Mouse (Mus musculus) embryonic stem cell, embryonic (primary cell): Measurements from ENCODE around the gene Rnf208.

Source experiments
- CTCF ChIA-PET, 4 experiments: fragments of 300-600 bp in 2 of 4; fragments of 350-600 bp in 2 of 4; sonication (Branson Sonifier 250); formaldehyde crosslinking; loops; one replicate each; lab custom pipeline; 2022; ENCODE audit warnings: inconsistent platforms in 2 of 4; lab: Charles Lee
- POLR2A ChIA-PET, 4 experiments: fragments of 300-600 bp in 2 of 4; fragments of 350-600 bp in 2 of 4; sonication (Branson Sonifier 250); formaldehyde crosslinking; loops; one replicate each; lab custom pipeline; 2022; ENCODE audit warnings: antibody characterized with exemption in 4 of 4, inconsistent platforms in 1 of 4; lab: Charles Lee

Rnf208 gene

DNA sequence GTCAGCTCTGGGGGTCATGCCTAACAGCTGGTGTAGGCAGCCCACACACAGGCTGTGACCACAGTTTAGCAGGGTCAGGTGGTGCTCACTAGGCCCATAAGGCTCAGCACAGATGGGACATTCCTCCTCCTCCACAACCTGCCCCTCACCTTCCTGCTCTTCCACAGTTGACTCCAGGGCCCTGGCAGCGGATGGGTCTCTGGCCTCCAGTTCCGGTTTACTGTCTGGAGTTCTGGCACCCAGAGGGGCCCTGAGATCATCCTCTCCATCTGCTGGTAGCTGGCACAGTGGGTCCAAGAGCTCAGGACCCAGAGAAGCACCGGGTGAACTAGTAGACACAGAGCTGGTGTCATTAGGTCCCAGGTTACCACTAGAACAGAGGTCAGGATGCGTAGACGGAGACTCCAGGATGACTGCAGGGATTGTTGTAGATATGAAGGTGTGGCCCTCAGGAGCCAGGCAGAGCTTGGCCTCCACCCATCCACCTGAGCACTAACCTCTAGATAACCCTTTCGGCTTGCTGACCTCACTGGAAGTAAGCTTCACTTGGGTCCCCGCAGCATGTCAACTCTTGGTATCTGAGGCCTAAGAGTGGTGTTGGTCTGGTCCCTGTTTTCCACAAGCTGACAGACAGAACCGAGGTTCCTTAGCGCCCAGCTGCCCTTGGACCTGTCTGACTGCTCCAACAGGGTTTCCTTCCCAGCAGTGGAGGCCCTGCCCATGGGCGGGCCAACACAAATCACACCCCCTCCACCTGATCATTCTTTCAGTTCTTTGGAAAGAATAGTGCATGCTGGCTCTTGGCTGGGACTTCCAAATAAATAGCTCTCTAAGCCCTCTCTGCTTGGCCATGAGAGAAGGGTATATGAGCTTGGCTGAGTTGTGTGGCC lies 4.4 kb downstream of the Rnf208 start, which contains the start of gene AL732309.1:
AL732309.1 (minus strand) TSS at position 681 of the 890 bp plus-strand sequence.
- POLR2A ChIA-PET: interaction anchor here (0.5 to 75.9 kb wide), 22 partner anchors 3 to 311 kb away, joined by 3 to 2347 read pairs (median 5); partner anchors contain the start of genes Tmem203 (in 3 of the 4), Tubb4b (in 3 of the 4), Fam166a (in 2 of the 4) and Nelfb (in 2 of the 4)

DNA sequence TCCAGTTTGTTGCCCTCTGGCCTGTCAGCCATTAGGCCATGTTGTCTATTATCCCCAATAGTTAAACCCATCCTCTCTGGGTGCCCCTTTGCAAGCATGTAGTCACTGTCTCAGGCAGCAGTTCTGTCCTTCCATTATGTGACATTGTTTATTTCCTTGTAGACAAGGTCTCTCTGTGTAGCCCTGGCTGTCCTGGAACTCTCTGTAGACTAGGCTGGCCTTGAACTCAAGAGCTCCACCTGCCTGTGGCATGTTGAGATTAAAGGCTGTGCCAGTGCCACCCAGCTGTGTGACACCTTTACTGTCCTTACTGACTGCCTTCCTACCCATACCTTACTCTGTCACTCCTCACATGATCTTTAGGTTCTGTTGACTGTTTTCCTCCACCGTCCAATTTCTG lies 10.3 kb downstream of the Rnf208 start:
- POLR2A ChIA-PET: interaction anchor here (0.7 to 75.9 kb wide), 8 partner anchors 3 to 76 kb away, joined by 3 to 2347 read pairs (median 48); partner anchors contain the start of genes Cysrt1 (in 3 of the 4), Rnf208 (in 3 of the 4), Fam166a (in 2 of the 4) and Nelfb (in 2 of the 4)
- CTCF ChIA-PET: interaction anchor here (0.5 to 7.5 kb wide), 14 partner anchors 12 to 87 kb away, joined by 3 to 46 read pairs (median 3); no protein-coding TSS in a partner anchor

More for the DNA sequence above, 4.4 kb downstream of the Rnf208 start, which contains the start of gene AL732309.1:
- CTCF ChIA-PET: interaction anchor here (0.6 to 8.8 kb wide), 12 partner anchors 9 to 180 kb away, joined by 3 to 51 read pairs (median 4); partner anchors contain the start of genes Tmem203 (in 1 of the 4) and Tor4a (in 1 of the 4)

DNA sequence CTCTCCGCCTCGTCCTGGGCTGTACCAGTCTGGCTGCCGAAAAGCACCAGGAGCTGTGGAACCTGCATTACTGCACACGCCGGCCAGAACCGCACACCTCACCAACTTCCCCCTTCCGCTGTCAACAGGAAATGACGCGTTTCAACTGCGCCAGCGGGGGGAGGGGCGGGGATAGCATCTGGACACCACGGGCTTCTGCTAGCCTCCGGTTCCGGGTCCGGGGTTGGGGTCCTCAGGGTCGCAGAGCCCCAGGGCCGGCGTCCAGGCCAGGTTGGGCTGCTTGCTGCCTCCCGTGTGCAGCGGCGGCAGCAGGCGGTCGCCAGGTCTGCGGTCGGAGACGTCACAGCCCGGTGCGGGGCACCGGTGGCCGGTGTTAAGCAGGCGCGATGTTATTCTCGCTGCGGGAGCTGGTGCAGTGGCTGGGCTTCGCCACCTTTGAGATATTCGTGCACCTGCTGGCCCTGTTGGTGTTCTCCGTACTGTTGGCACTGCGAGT lies 13.3 kb downstream of the Rnf208 start, which contains the start of gene Tmem203:
Tmem203 (plus strand) TSS at position 156 of the 496 bp plus-strand sequence.
- ChIA-PET POLR2A (interaction anchor here (0.6 to 75.9 kb wide), 40 partner anchors 10 to 205 kb away, joined by 3 to 2347 read pairs (median 5); partner anchors contain the start of genes Anapc2 (in 3 of the 4), Cysrt1 (in 3 of the 4), Rnf208 (in 3 of the 4) and Ssna1 (in 3 of the 4)), CTCF (interaction anchor here (0.5 to 3.5 kb wide), 19 partner anchors 10 to 320 kb away, joined by 3 to 23 read pairs (median 3); partner anchors contain the start of genes AL732309.1 (in 1 of the 4), Arrdc1 (in 1 of the 4), Cysrt1 (in 1 of the 4) and Rnf208 (in 1 of the 4))

DNA sequence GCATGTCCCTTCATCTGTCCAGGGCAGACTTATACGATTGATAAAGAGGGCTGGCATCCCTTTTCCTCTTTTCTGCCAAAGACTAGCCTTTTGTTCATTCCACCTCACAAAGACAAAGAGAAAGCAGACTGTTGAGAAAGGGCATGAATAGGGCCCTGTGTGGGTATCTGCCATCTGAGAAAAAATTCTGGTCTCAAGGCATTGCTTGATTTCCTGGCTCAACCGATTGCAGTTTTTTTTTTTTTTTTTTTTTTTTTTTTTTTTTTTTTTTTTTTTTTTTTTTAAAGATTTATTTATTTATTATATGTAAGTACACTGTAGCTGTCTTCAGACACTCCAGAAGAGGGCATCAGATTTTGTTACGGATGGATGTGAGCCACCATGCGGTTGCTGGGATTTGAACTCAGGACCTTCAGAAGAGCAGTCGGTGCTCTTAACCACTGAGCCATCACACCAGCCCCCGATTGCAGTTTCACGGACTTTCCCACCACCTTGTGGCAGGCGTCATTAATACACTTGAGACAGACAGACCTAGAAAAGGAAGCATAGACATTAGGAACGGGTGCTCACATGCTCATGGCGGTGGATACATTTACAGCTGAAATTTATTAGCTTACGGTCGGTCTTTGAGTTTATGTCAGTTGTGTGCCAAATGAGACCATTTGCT lies 14.5 kb downstream of the Rnf208 start:
- ChIA-PET POLR2A (interaction anchor here in 3 of 4 experiments (1.0 to 75.9 kb wide), 22 partner anchors 8 to 140 kb away, joined by 3 to 2347 read pairs (median 6); partner anchors contain the start of genes Tubb4b (in 3 of the 3), AL732309.1 (in 2 of the 3), Anapc2 (in 2 of the 3) and Cysrt1 (in 2 of the 3)), CTCF (interaction anchor here in 3 of 4 experiments (0.6 to 3.5 kb wide), 13 partner anchors 11 to 104 kb away, joined by 3 to 23 read pairs (median 4); partner anchors contain the start of genes AL732309.1 (in 1 of the 3) and Tor4a (in 1 of the 3))

DNA sequence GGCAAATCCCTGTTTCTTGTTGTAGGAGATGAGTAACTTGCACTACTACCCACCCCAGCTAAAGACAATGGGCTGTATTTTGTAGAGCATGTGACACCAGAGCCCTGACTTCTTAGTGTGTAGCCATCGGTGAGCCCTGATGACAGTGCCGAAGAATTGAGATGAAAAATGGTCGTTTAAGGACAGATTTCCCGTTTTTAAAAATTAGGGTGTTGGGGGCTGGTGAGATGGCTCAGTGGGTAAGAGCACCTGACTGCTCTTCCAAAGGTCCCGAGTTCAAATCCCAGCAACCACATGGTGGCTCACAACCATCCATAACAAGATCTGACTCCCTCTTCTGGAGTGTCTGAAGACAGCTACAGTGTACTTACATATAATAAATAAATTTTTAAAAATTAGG lies 15.2 kb downstream of the Rnf208 start:
- CTCF ChIA-PET: interaction anchor here in 2 of 4 experiments (1.0 to 3.5 kb wide), 5 partner anchors 14 to 65 kb away, joined by 3 to 23 read pairs (median 5); no protein-coding TSS in a partner anchor
- POLR2A ChIA-PET: interaction anchor here in 2 of 4 experiments (1.1 to 75.9 kb wide), 5 partner anchors 13 to 63 kb away, joined by 3 to 2347 read pairs (median 25); partner anchors contain the start of genes Fam166a (in 2 of the 2), Nelfb (in 2 of the 2), Rnf224 (in 2 of the 2) and Slc34a3 (in 2 of the 2)

DNA sequence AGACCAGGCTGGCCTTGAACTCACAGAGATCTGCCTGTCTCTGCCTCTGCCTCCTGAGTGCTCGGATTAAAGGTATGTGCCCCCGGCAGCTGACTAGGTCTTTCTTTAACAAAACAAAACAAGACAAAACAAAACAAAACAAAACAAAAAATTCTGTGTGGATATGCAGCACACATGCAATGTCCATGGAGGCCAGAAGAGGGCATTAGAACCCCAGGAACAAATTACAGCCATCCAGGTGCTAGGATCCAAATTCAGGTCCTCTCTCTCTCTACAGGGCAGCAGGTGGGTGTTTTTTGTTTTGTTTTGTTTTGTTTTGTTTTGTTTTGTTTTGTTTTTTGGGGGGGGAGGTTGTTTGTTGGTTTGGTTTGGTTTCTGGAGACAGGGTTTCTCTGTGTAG lies 16.8 kb downstream of the Rnf208 start:
- POLR2A ChIA-PET: interaction anchor here in 3 of 4 experiments (0.7 to 75.9 kb wide), 5 partner anchors 13 to 197 kb away, joined by 3 to 2347 read pairs (median 4); partner anchors contain the start of genes Fam166a (in 2 of the 3), Nelfb (in 2 of the 3), Rnf224 (in 2 of the 3) and Slc34a3 (in 2 of the 3)
- CTCF ChIA-PET: interaction anchor here in 1 of 4 experiments (1.0 kb wide), 1 partner anchor 60 kb away, joined by 3 read pairs; the partner anchor contains the start of gene Grin1

DNA sequence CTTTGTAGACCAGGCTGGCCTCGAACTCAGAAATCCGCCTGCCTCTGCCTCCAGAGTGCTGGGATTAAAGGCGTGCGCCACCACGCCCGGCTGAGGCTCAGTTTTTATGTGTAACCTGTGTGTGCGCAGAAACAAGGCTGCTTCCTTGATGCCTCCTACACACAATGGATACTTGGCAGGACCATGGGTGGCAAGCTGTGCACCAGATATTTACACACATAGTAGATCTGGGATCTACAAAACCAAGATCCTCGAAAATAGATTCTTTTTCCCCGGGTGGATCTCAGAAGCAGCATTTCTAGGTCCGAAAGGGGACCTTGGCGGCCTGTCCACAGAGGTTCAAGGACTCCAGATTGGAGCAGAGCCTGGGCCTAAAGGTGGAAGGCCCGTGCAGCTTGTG lies 19.8 kb downstream of the Rnf208 start:
- CTCF ChIA-PET: interaction anchor here in 3 of 4 experiments (0.6 to 1.9 kb wide), 21 partner anchors 10 to 812 kb away, joined by 3 to 10 read pairs (median 4); partner anchors contain the start of genes Abca2 (in 1 of the 3), Anapc2 (in 1 of the 3), Arrdc1 (in 1 of the 3) and Lrrc26 (in 1 of the 3)
- POLR2A ChIA-PET: interaction anchor here (0.6 to 75.9 kb wide), 47 partner anchors 8 to 884 kb away, joined by 3 to 2347 read pairs (median 4); partner anchors contain the start of genes Anapc2 (in 4 of the 4), Ssna1 (in 4 of the 4), Nrarp (in 3 of the 4) and Fam166a (in 2 of the 4)

DNA sequence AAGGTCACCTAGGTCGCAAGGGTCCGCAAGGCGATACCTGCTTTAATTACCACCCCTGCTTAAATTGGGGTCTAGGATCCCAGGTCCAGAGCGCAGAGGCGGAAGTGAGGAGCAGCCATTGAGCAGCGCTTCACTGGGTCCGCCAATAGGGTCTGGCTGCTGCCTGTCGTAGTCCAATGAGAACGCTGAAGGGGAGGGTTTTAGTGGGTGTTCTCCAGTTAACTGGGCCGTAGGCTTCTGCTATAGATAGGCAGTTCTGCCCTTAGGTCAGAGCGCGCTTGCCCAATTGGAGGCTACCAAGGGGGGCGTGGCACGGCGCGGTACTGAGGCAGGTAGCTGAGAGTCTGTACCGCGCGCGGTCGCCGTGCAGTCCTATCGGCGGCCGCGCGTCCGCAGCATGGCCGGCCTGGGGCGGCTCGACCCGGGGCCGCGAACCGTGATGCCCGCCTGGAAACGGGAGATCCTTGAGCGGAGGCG lies 20.3 kb downstream of the Rnf208 start, which contains the start of gene Tprn:
Tprn (plus strand) TSS at position 328 of the 477 bp plus-strand sequence.
- CTCF ChIA-PET: interaction anchor here in 3 of 4 experiments (0.6 to 1.9 kb wide), 24 partner anchors 9 to 812 kb away, joined by 3 to 10 read pairs (median 4); partner anchors contain the start of genes Abca2 (in 1 of the 3), Anapc2 (in 1 of the 3), Arrdc1 (in 1 of the 3) and Lrrc26 (in 1 of the 3)
- POLR2A ChIA-PET: interaction anchor here (0.6 to 75.9 kb wide), 57 partner anchors 8 to 884 kb away, joined by 3 to 2347 read pairs (median 4); partner anchors contain the start of genes Anapc2 (in 4 of the 4), Ssna1 (in 4 of the 4), Nrarp (in 3 of the 4) and Cysrt1 (in 2 of the 4)

DNA sequence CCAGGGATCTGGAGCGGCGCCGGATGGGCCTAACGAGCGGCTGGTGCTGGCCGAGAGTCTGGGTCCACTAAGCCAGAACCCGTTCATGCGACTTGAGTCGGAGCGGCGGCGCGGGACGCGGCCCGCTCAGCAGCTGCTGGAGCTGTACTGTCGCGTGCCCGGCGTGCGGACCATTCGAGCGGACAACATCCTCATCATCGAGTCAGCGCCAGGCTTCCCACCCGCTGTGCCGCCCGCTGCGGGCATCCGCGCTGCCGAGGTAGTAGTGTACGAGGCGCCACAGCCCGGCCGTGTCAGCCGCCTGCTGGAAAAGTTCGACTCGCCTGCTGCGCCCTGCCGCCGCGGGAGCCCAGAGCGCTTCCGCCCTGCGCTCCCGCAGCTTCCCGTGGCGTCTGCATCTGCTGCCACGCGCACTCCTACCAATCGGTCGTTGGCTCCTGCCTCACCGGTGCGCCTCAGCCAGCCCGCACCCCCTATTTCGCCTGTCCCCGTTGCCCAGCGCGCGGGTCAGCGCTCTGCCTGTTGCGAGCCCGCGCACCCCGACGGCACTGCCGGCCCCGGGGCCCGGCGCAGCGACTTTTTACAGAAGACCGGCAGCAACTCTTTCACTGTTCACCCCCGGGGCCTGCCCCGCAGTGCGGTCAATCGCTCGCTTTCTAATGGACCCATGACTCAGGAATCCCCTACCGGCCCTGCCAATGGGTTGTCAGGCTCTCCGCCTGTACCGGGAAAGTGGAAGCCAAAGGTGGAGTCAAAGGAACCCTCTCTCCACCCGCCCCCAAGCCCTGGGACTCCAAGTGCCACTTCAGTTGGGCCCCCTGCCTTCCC lies 21.0 kb downstream of the Rnf208 start:
- ChIA-PET POLR2A (interaction anchor here (0.7 to 75.9 kb wide), 52 partner anchors 9 to 885 kb away, joined by 3 to 2347 read pairs (median 4); partner anchors contain the start of genes Anapc2 (in 4 of the 4), Ssna1 (in 4 of the 4), Nrarp (in 3 of the 4) and Cysrt1 (in 2 of the 4)), CTCF (interaction anchor here in 3 of 4 experiments (0.7 to 1.9 kb wide), 18 partner anchors 9 to 328 kb away, joined by 3 to 10 read pairs (median 4); partner anchors contain the start of genes Abca2 (in 1 of the 3), Anapc2 (in 1 of the 3), Arrdc1 (in 1 of the 3) and Lrrc26 (in 1 of the 3))

DNA sequence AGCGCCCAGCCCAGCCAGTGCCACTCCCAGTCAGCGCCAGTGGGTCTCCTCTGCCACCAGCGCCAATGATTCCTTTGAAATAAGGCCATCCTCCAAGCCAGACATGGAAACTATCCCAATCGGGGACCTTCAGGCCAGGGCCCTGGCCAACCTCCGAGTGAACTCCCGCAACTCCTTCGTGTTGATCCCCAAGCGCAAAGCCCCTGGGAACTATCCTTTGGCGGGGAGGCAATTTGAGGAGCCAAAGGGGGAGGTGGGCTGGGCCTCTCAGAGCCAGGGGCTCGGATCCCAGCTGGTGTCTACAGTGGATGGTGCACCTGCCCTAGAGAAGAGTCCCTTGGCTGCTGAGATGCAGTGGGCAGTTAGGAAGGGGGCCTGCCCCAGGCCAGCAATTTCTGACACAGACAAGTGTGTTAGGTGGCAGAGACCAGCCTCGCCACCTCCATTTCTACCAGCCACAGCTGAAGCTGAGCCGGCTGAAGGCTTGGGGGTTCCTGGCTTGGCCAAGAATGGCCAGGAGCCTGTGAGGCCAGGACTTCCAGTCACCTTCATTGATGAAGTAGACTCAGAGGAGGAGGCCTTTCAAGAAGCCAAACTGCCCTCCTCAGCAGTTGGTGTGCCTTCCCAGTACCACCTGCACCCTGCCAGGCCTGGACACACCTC lies 21.7 kb downstream of the Rnf208 start:
- POLR2A ChIA-PET: interaction anchor here in 3 of 4 experiments (1.2 to 75.9 kb wide), 13 partner anchors 8 to 294 kb away, joined by 3 to 2347 read pairs (median 7); partner anchors contain the start of genes Anapc2 (in 2 of the 3), Fam166a (in 2 of the 3), Nelfb (in 2 of the 3) and Rnf224 (in 2 of the 3)
- CTCF ChIA-PET: interaction anchor here in 2 of 4 experiments (1.1 to 1.9 kb wide), 3 partner anchors 8 to 83 kb away, joined by 3 to 10 read pairs (median 9); partner anchors contain the start of genes Anapc2 (in 1 of the 2), Nrarp (in 1 of the 2) and Ssna1 (in 1 of the 2)

DNA sequence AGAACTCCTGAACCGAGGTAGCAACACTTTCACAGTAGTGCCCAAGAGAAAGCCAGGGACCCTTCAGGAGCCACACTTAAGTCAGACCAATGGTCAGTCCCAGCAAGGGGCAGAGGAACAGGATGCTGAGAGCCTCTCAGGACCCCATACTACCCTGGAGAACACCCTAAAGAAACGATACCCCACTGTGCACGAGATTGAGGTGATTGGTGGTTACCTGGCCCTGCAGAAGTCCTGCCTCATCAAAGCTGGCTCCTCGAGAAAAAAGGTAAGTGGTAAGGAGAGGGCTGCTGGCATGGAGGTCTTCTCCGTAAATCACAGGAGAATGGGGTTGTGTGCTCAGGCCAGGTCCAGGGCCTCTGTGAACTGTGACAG lies 22.2 kb downstream of the Rnf208 start:
- ChIA-PET CTCF (no interaction called here), POLR2A (interaction anchor here in 3 of 4 experiments (0.9 to 75.9 kb wide), 6 partner anchors 8 to 68 kb away, joined by 3 to 2347 read pairs (median 12); partner anchors contain the start of genes Fam166a (in 2 of the 3), Nelfb (in 2 of the 3), Rnf224 (in 2 of the 3) and Slc34a3 (in 2 of the 3))

DNA sequence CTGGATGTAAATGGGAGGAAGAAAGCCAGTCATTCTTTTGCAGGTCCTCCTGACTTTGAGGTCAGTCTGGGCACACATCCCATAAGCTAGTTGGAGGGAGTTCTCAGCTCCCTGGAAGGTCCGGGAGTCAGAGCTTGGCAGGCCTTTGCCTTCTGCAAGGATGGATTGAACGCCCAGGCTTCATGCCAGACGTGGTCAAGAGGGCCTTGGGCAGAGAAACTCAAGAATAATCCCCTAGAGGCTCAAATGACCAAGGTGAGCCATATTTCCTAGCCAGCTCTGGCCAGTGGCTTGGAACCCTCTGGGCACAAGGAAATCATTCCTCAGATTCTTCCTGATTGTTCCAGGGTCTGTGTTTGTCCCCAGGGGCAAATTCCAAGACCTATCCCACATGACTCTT lies 22.8 kb downstream of the Rnf208 start:
- CTCF ChIA-PET: interaction anchor here in 2 of 4 experiments (0.6 to 1.0 kb wide), 4 partner anchors 14 to 68 kb away, joined by 3 to 12 read pairs (median 4); no protein-coding TSS in a partner anchor
- POLR2A ChIA-PET: interaction anchor here in 3 of 4 experiments (0.7 to 75.9 kb wide), 11 partner anchors 9 to 98 kb away, joined by 3 to 2347 read pairs (median 3); partner anchors contain the start of genes Cysrt1 (in 2 of the 3), Fam166a (in 2 of the 3), Nelfb (in 2 of the 3) and Rnf208 (in 2 of the 3)
